In the genomic region with DNA sequence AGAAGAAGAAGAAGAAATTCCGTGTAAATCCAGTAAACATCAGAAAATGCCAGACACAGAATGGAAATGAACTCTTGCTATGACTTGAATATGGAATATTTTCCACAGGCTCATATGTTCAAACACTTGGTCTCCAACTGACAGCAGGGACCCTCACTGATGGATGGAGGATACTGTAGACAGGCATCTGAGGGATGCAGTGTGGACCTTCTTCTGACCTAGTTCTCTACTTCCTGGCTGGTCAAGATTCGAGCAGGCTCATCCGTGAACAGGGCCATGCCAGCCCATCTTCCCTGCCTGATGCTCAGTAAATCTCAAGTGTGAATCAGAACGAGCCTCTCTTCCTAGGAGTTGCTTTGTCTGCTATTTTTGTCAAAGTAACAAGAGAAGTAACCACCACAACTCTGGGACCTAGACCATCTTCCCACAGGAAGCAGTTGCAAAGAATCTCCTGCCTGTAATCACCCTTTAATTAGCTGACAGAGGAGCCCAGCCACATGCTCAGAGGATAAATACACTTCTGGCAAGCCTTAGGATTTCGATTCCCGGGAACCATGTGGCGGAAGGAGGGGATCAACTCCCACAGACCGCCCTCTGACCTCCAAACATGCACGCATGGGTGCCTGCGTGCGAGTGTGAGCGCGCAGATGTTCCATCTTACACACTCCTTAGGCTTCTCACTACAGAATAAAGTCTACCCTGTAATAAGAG, we compare ENCODE assay signal across 7 mouse cellular contexts. TPM values are rescaled to one million over a fixed set of nuclear protein-coding genes. Genes with fewer than 3 reads are reported as not detected.
DNase-seq lines count a peak whose midpoint lies in the region; ATAC-seq and TF ChIP-seq lines count a peak whose summit lies in the region.

No protein-coding gene starts in this region.

- H3K27me3 ChIP-seq in E14TG2a.4 (ENCODE audit: insufficient read depth, low read length) = peaks cover 34% of the 10 kb centered on the region
- H3K27me3 ChIP-seq in heart, embryonic 10.5 days (ENCODE audit: insufficient read depth, poor library complexity, severe bottlenecking) = no peaks in the 10 kb centered on the region
- H3K27me3 ChIP-seq in limb, embryonic 11.5 days (ENCODE audit: control insufficient read depth, insufficient read depth, low read length) = no peaks in the 10 kb centered on the region

- no peak overlapping the region for H3K27ac ChIP-seq in ES-E14 (ENCODE audit: insufficient read depth, low read depth, low read length, poor library complexity, severe bottlenecking)
- peak overlapping the region; percentile 44; the same call in 1 of the 2 replicates for H3K27ac ChIP-seq in heart, embryonic 10.5 days
- no peak overlapping the region for H3K27ac ChIP-seq in limb, embryonic 11.5 days (replicated peaks; ENCODE audit: low read depth, low read length)

- H3K9ac ChIP-seq in ES-E14 (ENCODE audit: insufficient read depth, low read depth, low read length, poor library complexity, severe bottlenecking) = peak overlapping the region; percentile 14; the same call in 1 of the 2 replicates
- 0 out of 2 replicates have a peak overlapping the region, but pooled peaks have one; percentile 14 for H3K9ac ChIP-seq in limb, embryonic 11.5 days (ENCODE audit: low read length)

- H3K4me2 ChIP-seq in limb, embryonic 11.5 days (ENCODE audit: low read depth, severe bottlenecking) = no peak overlapping the region

- H3K9me3 ChIP-seq in E14TG2a.4 (ENCODE audit: low read length) = no peaks in the 10 kb centered on the region
- H3K9me3 ChIP-seq in ES-E14 (ENCODE audit: control insufficient read depth, insufficient read depth, low read depth, low read length) = no peaks in the 10 kb centered on the region
- H3K9me3 ChIP-seq in heart, embryonic 10.5 days = no peaks in the 10 kb centered on the region
- H3K9me3 ChIP-seq in limb, embryonic 11.5 days (ENCODE audit: control insufficient read depth, low read length) = no peaks in the 10 kb centered on the region

- in situ Hi-C loops in ES-E14 (cut with MboI; ENCODE audit: low sequenced_read_pairs in 2 of 2, unreplicated experiment in 2 of 2) = no loop called here

- intact Hi-C loops in left cerebral cortex, postnatal 36 days (cut with DNase I) = no loop called here

- WGBS in heart, embryonic 10.5 days = 63% methylated on average over 13 of the region's 13 CpGs
- 48% methylated on average over 13 of the region's 13 CpGs for WGBS in limb, embryonic 11.5 days

- H3K4me1 ChIP-seq in E14TG2a.4 (replicated peaks; ENCODE audit: low read depth, low read length) (peaks cover 13% of the 10 kb centered on the region), ES-E14 (ENCODE audit: control insufficient read depth in 2 of 2, insufficient read depth in 2 of 2, low read length in 2 of 2, poor library complexity in 1 of 2) (peaks cover 0 to 3% of the 10 kb centered on the region in 2 experiments; a peak in 1 of 4 replicates)
- peaks cover 5% of the 10 kb centered on the region; the same call in 1 of the 2 replicates for H3K4me1 ChIP-seq in heart, embryonic 10.5 days
- 0 out of 2 replicates have a peak, but pooled peaks cover 2% of the 10 kb centered on the region for H3K4me1 ChIP-seq in limb, embryonic 11.5 days (ENCODE audit: control insufficient read depth, insufficient read depth, low read length)

- ATAC-seq in limb, embryonic 11.5 days (ENCODE audit: insufficient number of reproducible peaks, low FRiP score, low TSS enrichment, low read depth) = no peak

- H3K4me3 ChIP-seq in E14TG2a.4 (replicated peaks; ENCODE audit: low read length) = peak overlapping the region; percentile 1; the same call in 1 of the 2 replicates
- peak overlapping the region in 1 of 2 experiments; percentile 2; a peak in 1 of 4 replicates for H3K4me3 ChIP-seq in ES-E14 (ENCODE audit: insufficient read depth in 1 of 2, low read depth in 1 of 2, low read length in 2 of 2, poor library complexity in 1 of 2, severe bottlenecking in 1 of 2)
- H3K4me3 ChIP-seq in heart, embryonic 10.5 days = no peak overlapping the region
- no peak overlapping the region for H3K4me3 ChIP-seq in limb, embryonic 11.5 days (ENCODE audit: low read depth, low read length)

- H3K36me3 ChIP-seq in E14TG2a.4 (ENCODE audit: insufficient read depth, low read length) = no peaks in the 10 kb centered on the region
- H3K36me3 ChIP-seq in ES-E14 (ENCODE audit: control insufficient read depth, insufficient read depth, low read length, poor library complexity, severe bottlenecking) = peaks cover 2% of the 10 kb centered on the region; the same call in 1 of the 2 replicates
- H3K36me3 ChIP-seq in heart, embryonic 10.5 days = no peaks in the 10 kb centered on the region
- H3K36me3 ChIP-seq in limb, embryonic 11.5 days (ENCODE audit: control insufficient read depth, insufficient read depth, low read length) = no peaks in the 10 kb centered on the region

- no peak for TF ChIP-seq CTCF in E14TG2a.4 (conservative IDR thresholded peaks at IDR 0.05; ENCODE audit: low read length)

- DNase-seq in ES-E14 (ENCODE audit: low read depth, low spot score) = no peak
- peak; percentile 58 for DNase-seq in heart, embryonic 10.5 days (ENCODE audit: low spot score)
- DNase-seq in limb, embryonic 11.5 days (ENCODE audit: low spot score) = no peak
- DNase-seq in retina, postnatal 7 days (ENCODE audit: low read depth, low spot score) = peak; percentile 44
- no peak for DNase-seq in thymus, postnatal 14 days
- DNase-seq in left cerebral cortex, postnatal 36 days (ENCODE audit: low spot score in 2 of 2) = no peak

TF ChIP-seq in ES-E14, 5 proteins besides CTCF, POLR2A, EP300 and RAD21:
- TF ChIP-seq CHD2 (IDR thresholded peaks at IDR 0.05; ENCODE audit: low read depth, low read length) (no peak), ZC3H11A (IDR thresholded peaks at IDR 0.05; ENCODE audit: borderline replicate concordance, low read depth, low read length) (no peak), HCFC1 (IDR thresholded peaks at IDR 0.05; ENCODE audit: borderline replicate concordance, insufficient read depth, low read length) (no peak), ZNF384 (IDR thresholded peaks at IDR 0.05; ENCODE audit: low read depth, low read length) (no peak), MAFK (IDR thresholded peaks at IDR 0.05; ENCODE audit: insufficient read depth, low read depth, low read length) (no peak)
TF ChIP-seq in ES-E14: peak in this region for 0.

RNA-seq across cellular contexts. Expression of a gene that starts 31.9 kb away (rescaled TPM):
- 108 and 116 TPM in 2 replicates for total RNA-seq in ES-E14 (2012; rRNA removed)
- 45.9 and 53.7 TPM in 2 replicates for polyA plus RNA-seq in heart, embryonic 10.5 days (2016; fragmentation: Nextera tagmentation; extraction: Ambion mirVana)
- polyA plus RNA-seq in limb, embryonic 11.5 days (2014; fragmentation: Nextera tagmentation; extraction: Ambion mirVana) = 81.7 and 81.8 TPM in 2 replicates
- total RNA-seq in left cerebral cortex, postnatal 36 days (2021) = 10 to 100 TPM; 38.5 to 43.6 TPM

RNA-seq across cellular contexts. Expression of a gene that starts 32.1 kb away (rescaled TPM):
- total RNA-seq in ES-E14 (2012; rRNA removed) = 287 and 350 TPM in 2 replicates
- 757 and 1,068 TPM in 2 replicates for polyA plus RNA-seq in heart, embryonic 10.5 days (2016; fragmentation: Nextera tagmentation; extraction: Ambion mirVana)
- polyA plus RNA-seq in limb, embryonic 11.5 days (2014; fragmentation: Nextera tagmentation; extraction: Ambion mirVana) = 2,416 and 2,529 TPM in 2 replicates
- 100 to 1,000 TPM; 122 to 123 TPM for total RNA-seq in left cerebral cortex, postnatal 36 days (2021)

Comparison
In these comparisons a context has a peak if more than half of its experiments do, and no peak if none do; other contexts are left out.
1. DNase-seq: peak in heart, embryonic 10.5 days (single experiment) and retina, postnatal 7 days (single experiment); none in ES-E14 (single experiment), limb, embryonic 11.5 days (single experiment), thymus, postnatal 14 days (single experiment) and left cerebral cortex, postnatal 36 days (0 of 2).